Mouse (Mus musculus): ENCODE data around the gene Dppa3.

DNA sequence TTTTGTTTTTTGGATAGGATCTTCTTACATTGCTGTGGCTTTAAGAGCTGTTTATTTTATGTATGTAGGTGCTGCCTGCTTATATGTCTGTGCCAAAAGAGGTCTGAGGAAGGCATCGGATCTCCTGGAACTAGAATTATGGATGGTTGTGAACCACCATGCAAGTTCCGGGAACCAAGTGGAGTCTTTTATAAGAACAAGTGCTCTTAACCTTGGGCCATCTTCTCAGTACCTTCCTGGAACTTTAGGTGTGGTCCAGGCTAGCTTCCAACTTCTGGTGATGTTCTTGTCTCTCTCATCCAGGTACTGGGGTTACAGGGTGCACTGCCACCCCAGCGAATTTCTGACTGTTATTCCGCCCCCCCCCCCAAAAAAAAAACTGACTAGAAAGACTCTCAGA, 13.8 kb upstream of the Dppa3 start:
- TF ChIP-seq POLR2A (IDR thresholded peaks at IDR 0.05; ENCODE audit: control insufficient read depth, extremely low read depth, insufficient read depth, low read length, poor library complexity), result no peak
- no peak for TF ChIP-seq CTCF (IDR thresholded peaks at IDR 0.05; ENCODE audit: borderline replicate concordance, control insufficient read depth, extremely low read depth, insufficient read depth, low read length, poor library complexity)

Measured in thymus, adult 2 months (tissue).